Mouse (Mus musculus): ENCODE measurements around the gene Eepd1.

The Eepd1 gene

GRCm38 (mm10) chr9:25539461-25539860, 58.1 kb downstream of the Eepd1 start:
- DNase-seq: no peak

DNA sequence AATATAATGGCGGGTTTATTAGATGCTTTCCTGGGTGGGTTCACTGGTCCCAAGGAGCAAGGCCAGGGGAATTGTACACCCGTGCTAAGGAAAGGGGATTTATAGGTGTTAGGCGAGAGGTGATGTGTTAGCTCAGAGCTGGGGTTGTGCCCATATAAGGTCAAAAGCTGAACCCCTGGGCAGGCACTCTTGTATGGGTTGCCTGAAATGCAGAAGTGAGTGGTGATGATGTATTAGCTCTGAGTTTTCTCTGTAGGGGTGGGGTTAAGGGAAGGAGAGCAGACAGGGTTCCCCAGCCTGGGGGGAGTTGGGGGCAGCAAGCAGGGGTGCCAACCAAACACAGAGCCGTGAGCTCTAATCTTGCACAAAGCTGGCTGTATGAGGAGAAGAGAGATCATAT, 60.0 kb downstream of the Eepd1 start:
- DNase-seq: no peak

- DNase-seq: no peak
These were observed 63.9 kb downstream of the Eepd1 start for GRCm38 (mm10) chr9:25545212-25545611.

DNA sequence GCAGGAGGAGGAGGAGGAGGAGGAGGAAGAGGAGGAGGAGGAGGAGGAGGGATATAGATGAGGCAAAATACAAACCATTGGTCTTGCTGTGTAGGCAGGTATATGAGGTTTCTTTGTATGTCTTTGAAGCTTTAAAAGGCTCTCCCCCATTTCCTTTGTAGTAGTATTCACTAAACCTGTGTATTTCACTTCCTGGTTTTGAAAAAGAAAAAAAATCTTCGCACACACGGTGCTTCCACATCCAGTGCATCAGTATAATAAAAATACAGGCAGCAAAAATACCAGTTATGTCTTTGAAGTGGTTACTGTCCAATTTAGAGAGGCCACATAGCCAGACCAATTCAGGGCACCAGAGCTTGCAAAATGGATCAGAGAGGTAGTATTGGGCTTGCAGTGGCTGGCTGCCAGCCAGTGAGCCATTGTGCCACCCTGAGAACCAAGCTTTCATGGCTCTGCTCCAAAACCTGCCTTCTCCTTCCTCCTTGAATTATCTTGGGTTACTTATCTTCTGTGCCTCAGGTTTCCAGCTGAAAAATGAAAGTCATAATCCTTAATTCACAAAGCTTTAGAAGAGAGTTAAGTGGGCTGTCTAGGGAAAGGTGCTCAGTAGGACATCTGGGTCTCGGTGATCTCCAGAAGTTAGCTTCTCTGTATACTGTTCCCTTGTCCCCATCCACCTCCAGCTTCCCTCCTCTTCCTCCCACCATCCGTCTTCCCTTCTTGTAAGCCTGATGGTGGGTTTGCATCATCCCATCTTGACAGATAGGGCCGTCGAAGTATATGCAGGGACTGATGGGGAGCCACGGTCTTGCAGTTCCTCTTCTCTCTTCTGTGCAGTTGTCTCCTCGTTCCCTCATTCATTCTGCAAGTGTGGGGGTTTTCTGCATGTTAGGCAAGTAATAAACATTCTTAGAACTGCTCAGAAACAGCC, 68.0 kb downstream of the Eepd1 start:
- peak; percentile 23 for DNase-seq

- DNase-seq: peak; percentile 29
These were observed 68.8 kb downstream of the Eepd1 start for GRCm38 (mm10) chr9:25550196-25550595.

GRCm38 (mm10) chr9:25552532-25552931, 71.2 kb downstream of the Eepd1 start:
- DNase-seq: no peak

DNA sequence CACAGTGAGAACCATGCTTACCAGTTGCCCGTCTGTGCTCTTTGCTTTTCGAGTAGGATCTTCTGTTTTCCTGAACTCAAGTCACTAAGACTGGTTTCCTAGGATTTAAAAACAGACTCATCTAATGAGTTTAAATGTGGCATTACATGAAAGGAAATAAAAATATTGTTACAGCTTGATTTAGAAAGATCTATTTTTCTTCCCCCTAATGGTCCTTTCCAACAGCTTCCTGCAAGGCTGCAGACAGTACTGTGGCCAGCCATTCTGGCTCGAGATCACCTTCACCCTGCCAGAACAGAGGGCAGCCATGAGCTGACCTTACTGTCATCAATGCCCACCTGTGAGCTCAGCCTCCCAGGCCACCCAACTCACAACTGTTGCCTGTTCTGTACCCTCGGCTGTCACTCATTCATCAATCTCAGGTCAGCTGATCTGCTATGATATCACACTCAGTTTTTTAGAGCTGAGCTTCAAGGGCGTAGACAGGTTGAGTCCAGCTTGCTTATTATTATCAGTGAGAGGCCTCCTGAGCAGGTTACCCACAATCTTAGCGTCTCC, 73.0 kb downstream of the Eepd1 start:
- DNase-seq: no peak

GRCm38 (mm10) chr9:25555261-25555660, 73.9 kb downstream of the Eepd1 start:
- DNase-seq: no peak

- DNase-seq: no peak
These were observed 74.7 kb downstream of the Eepd1 start for GRCm38 (mm10) chr9:25556008-25556407.

DNA sequence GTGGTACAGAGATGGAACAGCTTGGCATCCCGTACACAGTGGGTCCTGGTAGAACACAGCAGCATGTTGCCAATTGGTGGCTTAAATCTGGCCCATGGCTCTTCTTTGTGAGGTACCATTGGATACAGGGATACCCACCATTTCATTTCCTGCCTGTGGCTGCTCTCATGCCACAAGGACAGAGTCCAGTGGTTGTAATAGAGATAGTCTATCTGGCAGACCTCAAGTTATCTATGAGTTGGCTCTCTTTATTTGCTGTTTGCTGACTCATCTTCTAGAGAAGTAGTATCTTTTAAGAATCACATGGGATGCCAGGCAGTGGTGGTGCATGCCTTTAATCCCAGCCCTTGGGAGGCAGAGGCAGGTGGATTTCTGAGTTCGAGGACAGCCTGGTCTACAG, 76.0 kb downstream of the Eepd1 start:
- DNase-seq: no peak

DNA sequence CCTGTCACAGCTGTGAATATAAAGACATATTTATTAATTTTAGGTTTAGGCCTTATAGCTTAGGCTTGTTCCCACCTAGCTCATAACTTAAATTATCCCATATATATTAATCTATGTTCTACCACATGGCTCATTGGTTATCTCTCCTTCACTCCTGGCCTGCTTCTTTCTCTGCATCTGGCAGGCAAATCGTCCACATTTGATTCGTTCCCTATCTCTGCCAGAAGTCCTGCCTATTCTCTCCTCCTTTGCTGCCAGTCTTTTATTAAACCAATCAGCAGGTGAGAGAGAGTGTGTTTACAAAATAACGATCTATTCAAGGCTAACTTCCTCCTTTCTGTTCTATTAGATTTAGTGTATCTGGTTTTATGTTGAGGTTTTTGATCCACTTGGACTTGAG, 77.5 kb downstream of the Eepd1 start:
- no peak for DNase-seq

DNA sequence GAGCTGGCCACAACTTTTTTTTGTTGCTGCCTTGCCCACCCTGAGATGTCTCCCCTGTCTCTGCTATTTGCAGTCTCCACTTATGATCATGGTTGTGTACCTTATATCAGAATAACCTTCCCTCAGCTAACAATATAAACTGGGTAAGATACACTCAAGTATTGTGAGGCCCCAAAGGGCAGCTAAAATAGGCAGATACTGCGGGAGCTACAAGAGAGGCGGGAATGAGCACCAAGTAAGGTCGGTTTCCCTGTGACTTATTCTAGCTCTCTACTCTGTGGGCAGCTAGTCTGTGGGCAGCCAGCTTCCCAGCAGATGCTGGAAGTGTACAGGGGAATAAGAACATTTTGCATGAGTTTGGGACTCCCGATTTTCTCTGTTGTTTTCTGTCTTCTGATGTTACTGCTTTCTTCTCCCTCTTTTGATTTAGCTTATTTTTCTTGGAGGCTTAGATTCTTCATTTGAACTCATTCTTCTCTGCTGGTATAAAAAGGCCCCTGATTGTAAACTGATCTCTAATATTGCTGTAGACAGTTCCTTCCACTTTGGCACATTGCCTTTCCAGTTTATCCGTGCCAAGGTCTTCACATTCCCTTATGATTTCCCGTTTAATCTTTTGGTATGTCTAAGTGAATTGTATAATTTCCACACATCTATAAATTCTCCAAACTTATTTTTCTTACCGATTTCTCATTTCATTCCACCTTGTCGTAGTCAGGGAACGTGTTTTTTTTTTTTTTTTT, 78.8 kb downstream of the Eepd1 start:
- no peak for DNase-seq

DNA sequence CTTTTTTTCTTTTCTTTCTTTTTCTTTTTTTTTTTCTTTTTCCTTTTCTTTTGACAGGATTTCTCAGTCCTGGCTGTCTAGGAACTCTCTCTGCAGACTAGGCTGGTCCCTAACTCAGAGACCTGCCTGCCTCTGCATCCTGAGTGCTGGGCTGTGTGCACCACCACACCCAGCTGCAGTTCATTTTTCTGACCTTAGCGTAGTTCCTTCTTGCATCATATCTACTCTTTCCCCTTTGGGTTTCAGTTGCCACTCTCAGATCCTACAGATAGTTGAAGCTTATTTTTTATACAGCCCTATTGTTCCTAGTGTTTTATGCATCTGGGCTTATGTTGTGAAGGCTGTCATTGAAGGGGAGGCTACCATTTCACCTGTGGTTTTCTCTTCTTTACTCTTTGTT, 79.8 kb downstream of the Eepd1 start:
- no peak for DNase-seq

- no peak for DNase-seq
These were observed 82.5 kb downstream of the Eepd1 start for GRCm38 (mm10) chr9:25563806-25564205.

DNA sequence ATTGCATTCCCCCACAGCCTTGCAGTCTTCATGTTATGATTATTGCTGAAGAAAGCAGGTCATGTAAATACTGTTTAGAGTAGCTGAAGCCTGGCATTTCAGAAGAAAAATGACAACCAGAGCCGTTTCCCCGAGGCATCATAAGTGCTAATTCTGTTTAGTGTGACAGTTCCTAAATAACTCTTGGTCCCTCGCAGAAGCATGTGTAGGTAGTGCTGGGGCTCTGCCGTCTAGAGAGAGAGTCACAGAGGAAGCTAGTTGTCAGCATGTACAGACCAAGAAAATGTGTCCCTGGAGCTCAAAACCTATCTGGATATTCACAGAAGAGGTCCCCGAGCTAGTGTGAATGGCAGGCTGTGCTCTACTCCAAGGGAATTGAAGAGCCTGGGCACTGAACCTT, 85.7 kb downstream of the Eepd1 start:
- no peak for DNase-seq

DNA sequence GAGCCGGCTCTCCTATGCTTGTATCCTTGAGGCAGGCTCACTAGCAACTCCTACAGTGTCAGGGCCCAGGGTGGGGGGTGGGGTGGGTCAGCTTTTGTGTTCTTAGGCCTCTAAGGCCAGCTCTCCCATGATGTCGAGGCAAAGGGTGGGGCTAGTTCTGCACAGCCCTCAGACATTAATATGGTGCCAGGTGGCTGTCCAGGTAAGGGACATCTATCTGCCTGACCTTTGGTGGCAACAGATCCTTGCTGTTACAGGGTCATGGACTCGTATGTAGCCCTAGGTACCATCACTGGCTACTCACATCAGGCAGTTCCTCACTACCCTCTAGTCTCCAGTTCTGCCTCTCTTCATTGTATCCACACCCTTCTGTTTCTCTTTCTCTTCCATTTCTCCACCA, 87.4 kb downstream of the Eepd1 start:
- DNase-seq: no peak

- DNase-seq: no peak
These were observed 88.7 kb downstream of the Eepd1 start for GRCm38 (mm10) chr9:25570011-25570410.

- DNase-seq: no peak
These were observed 89.1 kb downstream of the Eepd1 start for GRCm38 (mm10) chr9:25570436-25570835.

- no peak for DNase-seq
These were observed 90.0 kb downstream of the Eepd1 start for GRCm38 (mm10) chr9:25571381-25571780.

DNA sequence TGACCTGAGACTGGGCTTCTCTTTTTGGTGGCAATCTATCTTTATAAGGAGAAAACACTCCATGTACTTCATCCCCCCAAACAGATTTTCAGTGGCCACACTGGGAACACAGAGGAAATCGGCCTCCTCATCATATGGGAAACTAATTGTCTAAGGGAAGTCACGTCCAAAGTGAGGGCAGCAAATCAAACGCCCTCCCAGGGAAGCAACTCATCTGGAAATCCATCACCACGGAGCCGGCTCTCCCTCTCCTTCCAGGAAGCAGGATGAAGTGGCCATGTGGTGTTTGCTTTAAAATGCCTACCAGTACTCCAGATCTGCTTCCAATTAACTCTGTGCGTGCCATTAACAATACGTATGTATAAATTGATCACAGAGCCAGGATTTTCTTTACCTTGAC, 92.4 kb downstream of the Eepd1 start:
- no peak for DNase-seq

- DNase-seq: no peak
These were observed 92.8 kb downstream of the Eepd1 start for GRCm38 (mm10) chr9:25574186-25574585.

DNA sequence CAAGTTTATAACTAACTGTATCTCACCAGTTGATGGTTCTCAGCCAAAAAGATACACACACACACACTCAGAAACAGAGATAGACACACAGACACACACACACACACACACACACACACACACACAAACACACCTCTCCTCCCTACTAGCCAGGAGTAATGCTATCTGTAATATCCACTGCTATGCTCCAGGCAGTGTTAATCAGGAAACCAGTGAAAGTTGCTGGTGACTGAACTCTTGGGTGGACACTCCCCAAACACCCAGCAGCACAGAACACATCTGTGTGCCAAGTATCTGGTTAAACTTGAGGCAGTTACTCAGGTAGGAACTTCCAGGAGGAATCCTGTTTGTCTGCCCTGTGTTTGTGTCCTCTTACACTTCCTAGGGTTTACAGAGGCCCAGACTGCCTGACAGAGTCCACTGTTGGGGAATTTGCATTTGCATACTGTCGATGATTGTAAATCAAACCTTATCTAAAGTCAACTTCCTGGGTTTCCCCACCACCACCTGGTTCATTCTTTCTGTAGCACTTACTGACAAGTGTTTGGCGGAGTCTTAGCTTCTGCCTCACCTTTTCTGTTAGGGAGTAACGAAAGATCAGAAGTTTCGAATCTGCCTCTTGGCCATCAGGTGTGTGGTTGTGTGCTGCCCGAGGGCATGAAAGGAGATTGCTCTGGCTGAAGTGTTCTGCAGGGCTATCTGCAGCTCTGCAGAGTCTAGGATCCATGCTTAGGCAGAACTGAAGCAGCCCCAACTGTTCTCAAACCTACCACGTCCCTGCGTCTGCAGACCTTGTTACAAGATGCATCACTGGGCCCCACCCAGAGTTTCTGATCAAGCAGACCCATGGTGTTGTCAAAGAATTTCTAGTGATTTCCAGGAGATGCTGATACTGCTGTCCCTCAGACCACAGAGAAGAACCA, 97.6 kb downstream of the Eepd1 start:
- no peak for DNase-seq

- no peak for DNase-seq
These were observed 102.3 kb downstream of the Eepd1 start for GRCm38 (mm10) chr9:25583621-25584020.
